Mouse (Mus musculus) myocyte (in vitro differentiated cells): ENCODE results near the gene Snta1. TPM values are rescaled to one million over a fixed set of nuclear protein-coding genes. Genes with fewer than 3 reads are reported as not detected.

Experiments
- H3K27me3 ChIP-seq: one replicate; pipeline ENCODE4 v1.6.1; 2011; ENCODE audit not compliant: control insufficient read depth, insufficient read depth, insufficient read length
- H3K36me3 ChIP-seq: one replicate; pipeline ENCODE4 v1.6.1; 2011; ENCODE audit not compliant: control insufficient read depth, insufficient read depth
- H3K4me2 ChIP-seq: one replicate; pipeline ENCODE4 v1.6.1; 2011; ENCODE audit warnings: low read depth, control low read depth
- H3K4me3 ChIP-seq: one replicate; pipeline ENCODE4 v1.5.1; 2011; ENCODE audit warnings: mild to moderate bottlenecking, control low read depth, moderate library complexity
- H3K79me2 ChIP-seq: one replicate; pipeline ENCODE4 v1.6.1; 2011; ENCODE audit not compliant: control insufficient read depth, insufficient read depth
- H3ac ChIP-seq: one replicate; pipeline ENCODE4 v1.6.1; 2011; ENCODE audit not compliant: control insufficient read depth, insufficient read length
- CEBPB ChIP-seq: IDR thresholded peaks from 2 replicates; pipeline ENCODE4 v1.6.1; 2011; ENCODE audit warnings: mild to moderate bottlenecking, moderate library complexity; ENCODE audit not compliant: poor library complexity, insufficient read depth, severe bottlenecking
- MAX ChIP-seq: IDR thresholded peaks from one replicate; pipeline ENCODE4 v1.6.1; 2011; ENCODE audit warnings: low read depth, mild to moderate bottlenecking, control low read depth
- MYOD1 ChIP-seq, 3 experiments: IDR thresholded peaks; one replicate each; pipeline ENCODE4 v1.6.1; 2011; ENCODE audit warnings: control low read depth in 2 of 3, low read depth in 2 of 3, mild to moderate bottlenecking in 2 of 3, moderate library complexity in 1 of 3; ENCODE audit not compliant: insufficient read length in 2 of 3, control insufficient read depth in 1 of 3
- MYOG ChIP-seq, 3 experiments: IDR thresholded peaks; one replicate each; pipeline ENCODE4 v1.6.1; 2011; ENCODE audit warnings: control low read depth in 2 of 3, low read depth in 2 of 3, mild to moderate bottlenecking in 2 of 3; ENCODE audit not compliant: insufficient read length in 2 of 3, control insufficient read depth in 1 of 3, insufficient read depth in 1 of 3
- POLR2A ChIP-seq: IDR thresholded peaks from one replicate; pipeline ENCODE4 v1.6.1; 2011; ENCODE audit warnings: low read depth, mild to moderate bottlenecking, control low read depth, moderate library complexity; ENCODE audit not compliant: insufficient read length
- POLR2AphosphoS2 ChIP-seq: IDR thresholded peaks from one replicate; pipeline ENCODE4 v1.6.1; 2011; ENCODE audit warnings: low read depth, control low read depth; ENCODE audit not compliant: insufficient read length
- REST ChIP-seq: IDR thresholded peaks from one replicate; pipeline ENCODE4 v1.6.1; 2011; ENCODE audit warnings: mild to moderate bottlenecking, control low read depth, moderate library complexity; ENCODE audit not compliant: insufficient read depth, insufficient read length
- SRF ChIP-seq: IDR thresholded peaks from one replicate; pipeline ENCODE4 v1.6.1; 2011; ENCODE audit warnings: low read depth; ENCODE audit not compliant: control insufficient read depth, insufficient read length
- TCF12 ChIP-seq: IDR thresholded peaks from one replicate; pipeline ENCODE4 v1.6.1; 2011; ENCODE audit warnings: mild to moderate bottlenecking, control low read depth; ENCODE audit not compliant: poor library complexity, insufficient read depth, severe bottlenecking
- TCF3 ChIP-seq: IDR thresholded peaks from one replicate; pipeline ENCODE4 v1.6.1; 2011; ENCODE audit warnings: low read depth, control low read depth; ENCODE audit not compliant: insufficient read length
- USF1 ChIP-seq: IDR thresholded peaks from one replicate; pipeline ENCODE4 v1.6.1; 2011; ENCODE audit warnings: low read depth, mild to moderate bottlenecking, control low read depth, moderate library complexity
- polyA plus RNA-seq: library from polyadenylated mRNA; unstranded; fragments of >200 nt; fragmentation: generic; extraction: Trizol; gene quantifications from one replicate; pipeline ENCODE4 v1.2.1, GENCODE M21; 2012; ENCODE audit warnings: missing spikeins

Snta1 gene
- polyA plus RNA-seq, 1 experiment: 61.7 TPM

GRCm38 (mm10) chr2:154436458-154437190, 28.7 kb upstream of the Snta1 start, which contains the start of gene Cbfa2t2:
Cbfa2t2 (plus strand) TSS chr2:154436481.
- Histone ChIP-seq H3K27me3 (no peaks in the 10 kb centered on the region), H3K79me2 (peaks cover 50% of the 10 kb centered on the region), H3K4me3 (peak within 1 kb of the TSS; percentile 69), H3ac (peak within 1 kb of the TSS; percentile 21), H3K4me2 (peak within 1 kb of the TSS; percentile 81), H3K36me3 (no peaks in the 10 kb centered on the region)
- TF ChIP-seq MAX (no peak), POLR2A (peak; percentile 36)

- TF ChIP-seq CEBPB: no peak
- no peak for TF ChIP-seq TCF12
- TF ChIP-seq MYOG (IDR thresholded peaks at IDR 0.05; ENCODE audit: control insufficient read depth in 1 of 3, insufficient read depth in 1 of 3, insufficient read length in 2 of 3, low read depth in 2 of 3): no peak
- no peak for TF ChIP-seq REST
- no peak for TF ChIP-seq MAX
- Histone ChIP-seq H3ac (peak overlapping the region; percentile 21), H3K27me3 (no peaks in the 10 kb centered on the region), H3K36me3 (no peaks in the 10 kb centered on the region), H3K4me2 (peak overlapping the region; percentile 81), H3K79me2 (peaks cover 45% of the 10 kb centered on the region), H3K4me3 (peak overlapping the region; percentile 69)
Measured at GRCm38 (mm10) chr2:154436076-154436457, 28.2 kb upstream of the Snta1 start.

- peaks cover 31% of the 10 kb centered on the region for H3K79me2 ChIP-seq
- TF ChIP-seq MAX: no peak
- TF ChIP-seq POLR2A: no peak
- no peak for TF ChIP-seq REST
- no peak for TF ChIP-seq POLR2AphosphoS2
- H3K27me3 ChIP-seq: no peaks in the 10 kb centered on the region
- H3K4me3 ChIP-seq: no peak overlapping the region
- H3K36me3 ChIP-seq: no peaks in the 10 kb centered on the region
- H3K4me2 ChIP-seq: no peak overlapping the region
- no peak overlapping the region for H3ac ChIP-seq
Measured at GRCm38 (mm10) chr2:154434690-154435089, 26.8 kb upstream of the Snta1 start.

GRCm38 (mm10) chr2:154433391-154433790, 25.5 kb upstream of the Snta1 start:
- Histone ChIP-seq H3K27me3 (no peaks in the 10 kb centered on the region), H3K4me3 (no peak overlapping the region), H3ac (no peak overlapping the region), H3K36me3 (no peaks in the 10 kb centered on the region), H3K79me2 (peaks cover 18% of the 10 kb centered on the region), H3K4me2 (no peak overlapping the region)
- TF ChIP-seq USF1 (peak; percentile 69), MAX (no peak)

GRCm38 (mm10) chr2:154432696-154433095, 24.8 kb upstream of the Snta1 start:
- Histone ChIP-seq H3K27me3 (no peaks in the 10 kb centered on the region), H3K4me2 (no peak overlapping the region), H3K36me3 (no peaks in the 10 kb centered on the region), H3ac (no peak overlapping the region), H3K79me2 (peaks cover 11% of the 10 kb centered on the region), H3K4me3 (no peak overlapping the region)
- TF ChIP-seq SRF: no peak
- no peak for TF ChIP-seq MAX
- TF ChIP-seq REST: no peak
- TF ChIP-seq TCF3: no peak
- no peak for TF ChIP-seq MYOD1 (IDR thresholded peaks at IDR 0.05; ENCODE audit: control insufficient read depth in 1 of 3, insufficient read length in 2 of 3, low read depth in 2 of 3)
- no peak for TF ChIP-seq MYOG (IDR thresholded peaks at IDR 0.05; ENCODE audit: control insufficient read depth in 1 of 3, insufficient read depth in 1 of 3, insufficient read length in 2 of 3, low read depth in 2 of 3)
- TF ChIP-seq POLR2AphosphoS2: no peak

- Histone ChIP-seq H3K27me3 (no peaks in the 10 kb centered on the region), H3K4me3 (no peak overlapping the region), H3K36me3 (no peaks in the 10 kb centered on the region), H3K4me2 (no peak overlapping the region), H3K79me2 (no peaks in the 10 kb centered on the region), H3ac (no peak overlapping the region)
- TF ChIP-seq MYOG (IDR thresholded peaks at IDR 0.05; ENCODE audit: control insufficient read depth in 1 of 3, insufficient read depth in 1 of 3, insufficient read length in 2 of 3, low read depth in 2 of 3) (no peak), POLR2A (no peak), CEBPB (no peak), USF1 (no peak), MYOD1 (IDR thresholded peaks at IDR 0.05; ENCODE audit: control insufficient read depth in 1 of 3, insufficient read length in 2 of 3, low read depth in 2 of 3) (no peak), MAX (no peak)
Measured at GRCm38 (mm10) chr2:154430566-154430965, 22.7 kb upstream of the Snta1 start.
